Mouse (Mus musculus) lung, postnatal 4 days (tissue): ENCODE results near the gene Katnbl1.
A peak's percentile ranks its signal among the peaks of the same experiment; 100 is the strongest.
"Not testable (repeated sequence)": the region's sequence is repeated elsewhere in the genome, so short reads cannot be mapped to it uniquely, and the experiment has no call there.

Source experiments
- DNase-seq, 2 experiments: peaks; one replicate each; pipeline ENCODE4 v3.0.0; 2021

Gene Katnbl1

DNA sequence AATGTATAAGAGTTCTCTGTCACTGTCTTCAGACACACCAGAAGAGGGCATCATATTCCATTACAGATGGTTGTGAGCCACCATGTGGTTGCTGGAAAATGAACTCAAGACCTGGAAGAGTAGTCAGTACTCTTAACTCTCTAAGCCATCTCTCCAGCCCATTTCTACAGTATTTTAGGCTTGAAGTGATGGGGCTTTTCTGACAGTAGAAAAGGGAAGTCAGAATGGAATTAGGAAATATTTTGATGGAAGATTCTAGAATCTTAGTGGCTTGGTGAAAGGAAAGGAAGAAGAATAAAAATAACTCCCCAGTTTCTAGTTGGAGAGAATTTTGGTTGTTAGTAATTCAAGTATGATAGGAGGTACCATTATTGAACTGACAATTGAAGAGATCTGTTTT is 14.9 kb downstream of the Katnbl1 start:
- no peak for DNase-seq

DNA sequence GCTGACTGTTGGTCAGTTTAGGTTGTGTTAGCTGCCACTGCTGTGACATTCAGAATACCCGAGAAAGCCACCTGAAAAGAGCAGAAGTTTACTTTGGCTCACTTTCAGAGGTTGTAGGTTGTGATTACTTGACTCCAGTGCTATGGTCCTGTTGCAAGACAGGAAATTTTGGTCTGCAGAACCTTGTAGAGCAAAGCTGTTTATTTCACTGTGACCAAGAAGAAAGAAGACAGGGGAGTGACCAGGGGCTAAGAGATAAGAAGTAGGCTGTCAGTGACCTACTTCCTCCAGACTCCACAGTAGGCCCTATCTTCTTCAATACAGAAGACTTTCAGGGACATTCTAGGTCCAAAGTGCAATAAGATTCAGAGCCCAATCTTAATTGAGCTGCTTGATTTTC is 17.6 kb downstream of the Katnbl1 start:
- no peak for DNase-seq

DNA sequence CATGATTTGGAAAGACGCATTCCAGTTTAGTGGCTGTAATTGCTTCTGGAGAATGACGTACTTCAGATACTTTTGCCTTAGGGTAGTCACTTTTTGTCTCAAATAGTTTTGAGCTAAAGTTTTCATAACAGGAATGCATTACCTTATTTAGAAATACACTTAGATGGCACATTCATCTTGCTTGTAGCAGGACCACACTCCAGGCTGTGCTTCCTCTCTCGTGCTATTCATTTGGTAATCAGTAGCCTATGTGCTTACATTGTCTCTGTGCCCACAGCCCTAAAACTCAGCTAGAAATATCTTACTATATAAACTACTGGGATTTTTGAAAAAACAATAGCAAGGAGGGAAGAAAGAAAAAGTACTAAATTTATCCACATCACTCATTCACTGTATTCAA is 28.0 kb downstream of the Katnbl1 start:
- no peak for DNase-seq

DNA sequence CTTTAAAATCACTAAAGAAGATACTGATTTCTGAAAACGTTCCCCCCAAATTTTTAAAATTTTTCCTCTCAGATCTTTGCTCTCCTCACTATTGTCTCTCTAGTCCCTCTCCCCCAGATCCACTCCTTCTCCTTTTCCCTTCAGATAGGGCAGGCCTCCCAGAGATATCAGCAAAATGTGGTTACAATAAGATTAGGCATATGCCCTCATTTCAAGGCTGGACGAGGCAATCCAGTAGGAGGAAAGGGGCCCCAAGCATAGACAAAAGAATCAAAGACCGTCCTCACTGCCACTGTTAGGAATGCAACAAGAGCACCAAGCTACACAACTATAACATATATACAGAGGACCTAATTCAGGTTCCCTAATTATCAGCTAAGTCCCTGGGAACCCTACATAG is 46.3 kb downstream of the Katnbl1 start:
- DNase-seq = no peak

DNA sequence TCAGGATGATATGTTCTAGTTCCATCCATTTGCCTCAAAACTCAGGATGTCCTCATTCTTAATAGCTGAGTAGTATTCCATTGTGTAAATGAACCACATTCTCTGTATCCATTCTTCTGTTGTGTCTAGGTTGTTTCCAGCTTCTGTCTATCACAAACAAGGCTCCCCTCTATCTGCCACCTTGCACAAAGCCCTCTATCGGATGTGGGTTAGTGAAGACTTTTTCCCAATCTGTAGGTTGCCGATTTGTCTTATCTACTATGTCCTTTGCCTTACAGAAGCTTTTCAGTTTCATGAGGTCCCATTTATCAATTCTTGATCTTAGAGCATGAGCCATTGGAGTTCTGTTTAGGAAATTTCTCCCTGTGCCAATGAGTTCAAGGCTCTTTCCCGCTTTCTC is 49.5 kb downstream of the Katnbl1 start:
- not testable (repeated sequence) for DNase-seq

DNA sequence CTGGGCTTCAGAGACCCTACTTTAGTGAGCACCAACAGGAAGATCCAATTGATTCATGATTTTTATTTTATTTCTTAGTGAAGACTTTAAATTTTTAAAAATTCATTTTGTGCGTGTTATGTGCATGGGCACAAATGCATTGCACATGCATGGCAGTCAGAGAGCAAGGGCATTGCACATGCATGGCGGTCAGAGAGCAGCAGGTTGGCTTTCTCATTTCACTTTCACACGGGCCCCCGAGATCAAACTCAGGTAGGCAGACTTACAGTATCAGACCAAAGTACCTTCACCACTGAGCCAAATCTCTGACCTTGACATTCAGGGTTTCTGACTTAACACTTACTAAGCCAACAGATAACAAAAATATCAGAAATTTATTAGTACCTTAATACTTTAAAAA is 50.7 kb downstream of the Katnbl1 start:
- no peak for DNase-seq

DNA sequence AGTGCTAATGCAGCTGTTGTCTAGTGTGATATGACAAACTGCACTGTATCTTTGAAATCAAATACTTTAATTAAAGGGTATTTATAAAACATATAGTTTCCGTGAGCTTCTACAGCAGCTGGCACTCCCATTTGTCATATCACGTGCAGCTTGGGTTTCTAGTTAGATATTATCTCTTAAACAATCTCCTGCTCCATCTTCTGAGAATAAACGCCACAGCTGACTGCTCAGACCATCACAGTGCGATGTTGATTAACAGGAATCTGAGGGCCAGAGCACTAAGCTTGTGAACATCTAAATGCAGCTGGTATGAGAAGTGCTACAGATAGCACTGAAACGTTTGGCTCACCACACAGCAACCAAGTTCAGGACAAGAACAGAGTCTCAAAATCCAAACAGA is 51.4 kb downstream of the Katnbl1 start:
- no peak for DNase-seq

DNA sequence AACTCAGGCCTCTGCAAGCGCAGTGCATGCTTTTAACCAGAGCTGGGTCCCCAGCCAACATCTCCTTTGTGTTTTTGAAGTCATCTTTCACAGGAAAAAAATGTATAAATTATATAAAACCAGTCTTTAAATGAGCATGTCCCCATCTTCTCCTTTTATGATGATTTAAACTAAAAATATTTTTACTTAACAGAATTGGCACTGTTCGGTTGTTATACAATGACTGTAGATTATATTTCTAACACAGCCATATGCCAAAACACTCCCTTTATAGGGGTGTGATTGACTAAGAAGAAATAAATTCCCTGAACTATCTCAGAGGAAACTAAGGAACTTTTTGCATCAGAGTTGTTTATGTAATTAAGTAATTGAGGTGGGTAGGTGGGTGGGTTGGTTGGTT is 53.5 kb downstream of the Katnbl1 start:
- no peak for DNase-seq

DNA sequence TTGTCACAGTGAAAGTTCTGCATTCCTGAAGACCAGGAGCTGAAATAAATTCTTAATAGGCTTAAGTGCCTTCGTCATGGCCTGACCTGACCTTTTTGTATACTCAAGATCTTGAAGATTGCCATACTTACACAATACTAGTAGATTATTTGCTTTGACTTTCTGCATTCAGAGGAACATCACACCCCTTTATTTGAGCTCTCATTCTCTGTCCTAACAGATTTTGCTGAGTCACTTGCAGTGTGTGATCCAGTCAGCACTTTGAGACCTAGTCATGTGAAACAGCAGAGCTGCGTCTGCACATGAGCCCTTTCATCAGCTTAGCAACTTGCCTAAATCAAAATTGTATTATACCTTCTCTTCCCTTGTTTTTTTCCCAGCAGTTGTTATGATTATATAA is 54.3 kb downstream of the Katnbl1 start:
- DNase-seq = peak in 1 of 2 experiments; percentile 9

DNA sequence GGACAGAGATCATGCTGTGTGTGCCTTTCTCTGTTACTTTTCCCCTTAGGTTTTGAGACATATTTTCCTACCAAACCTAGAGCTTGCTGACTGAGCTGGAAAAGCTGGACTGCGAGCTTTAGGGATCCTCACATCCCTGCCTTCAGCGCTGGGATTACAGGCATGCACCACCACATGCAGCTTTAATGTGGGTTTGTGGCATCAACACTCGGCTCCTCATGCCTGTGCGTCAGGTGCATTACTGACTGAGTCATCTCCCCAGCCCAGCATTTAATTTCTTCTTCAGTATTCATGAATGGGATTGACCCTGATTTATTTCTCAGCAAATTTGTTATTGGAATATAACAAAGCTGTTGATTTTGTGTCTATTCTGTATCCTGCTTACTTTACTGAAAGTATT is 57.3 kb downstream of the Katnbl1 start:
- DNase-seq = no peak

DNA sequence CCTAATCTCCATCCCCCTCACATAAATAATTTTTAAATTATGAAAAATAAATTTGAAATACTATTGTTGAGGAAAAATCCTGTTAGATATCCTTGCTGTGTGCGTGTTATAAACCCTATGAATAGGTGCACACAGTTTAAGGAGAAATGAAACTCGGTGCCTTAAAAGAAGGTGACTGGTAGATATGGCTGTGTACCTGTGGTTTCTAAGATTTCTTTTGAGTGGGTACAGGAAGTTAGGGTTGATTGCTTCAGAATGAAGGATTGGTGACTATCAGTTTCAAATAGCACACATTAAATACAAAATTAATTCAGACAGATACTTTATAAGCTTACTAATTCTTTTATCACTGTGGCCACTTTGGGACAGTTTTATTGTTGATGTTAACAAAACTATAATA is 58.6 kb downstream of the Katnbl1 start:
- no peak for DNase-seq

DNA sequence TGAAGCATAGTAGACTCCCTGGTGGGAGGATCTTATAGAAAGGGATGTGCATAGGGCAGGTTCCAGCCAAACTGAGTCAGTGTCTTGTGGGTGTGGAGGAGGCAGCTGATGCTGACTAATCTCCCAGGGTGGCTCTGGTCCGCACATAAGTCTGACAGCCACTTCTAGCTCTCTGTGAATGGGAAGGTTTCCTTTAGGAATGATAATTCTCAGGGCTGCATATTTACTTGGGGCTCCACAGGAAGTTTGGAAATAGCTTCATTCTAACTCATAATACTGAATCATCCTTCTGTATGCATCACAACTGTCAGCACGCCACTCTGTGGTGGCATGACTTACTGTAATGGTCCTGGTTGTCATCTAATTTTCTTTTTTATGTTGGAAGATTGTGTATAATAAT is 64.5 kb downstream of the Katnbl1 start:
- no peak for DNase-seq

DNA sequence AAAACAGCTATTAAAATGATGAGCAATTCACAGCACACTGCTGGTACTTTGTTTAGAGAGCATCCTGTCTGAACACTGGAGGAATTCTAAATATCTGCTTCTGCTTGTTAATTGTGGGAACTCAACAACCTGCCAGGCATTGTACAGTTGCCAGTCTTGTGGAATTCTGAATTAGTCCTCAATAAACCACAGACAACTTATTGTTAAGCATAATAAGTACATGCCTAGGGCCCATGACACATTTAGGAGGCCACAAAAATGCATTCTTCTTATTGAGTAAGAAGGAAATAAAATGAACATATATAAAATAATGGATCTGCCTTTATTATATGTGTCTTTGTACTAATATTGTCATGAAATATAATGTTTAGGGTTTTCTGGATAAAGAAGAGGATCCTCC is 66.5 kb downstream of the Katnbl1 start:
- DNase-seq = no peak

DNA sequence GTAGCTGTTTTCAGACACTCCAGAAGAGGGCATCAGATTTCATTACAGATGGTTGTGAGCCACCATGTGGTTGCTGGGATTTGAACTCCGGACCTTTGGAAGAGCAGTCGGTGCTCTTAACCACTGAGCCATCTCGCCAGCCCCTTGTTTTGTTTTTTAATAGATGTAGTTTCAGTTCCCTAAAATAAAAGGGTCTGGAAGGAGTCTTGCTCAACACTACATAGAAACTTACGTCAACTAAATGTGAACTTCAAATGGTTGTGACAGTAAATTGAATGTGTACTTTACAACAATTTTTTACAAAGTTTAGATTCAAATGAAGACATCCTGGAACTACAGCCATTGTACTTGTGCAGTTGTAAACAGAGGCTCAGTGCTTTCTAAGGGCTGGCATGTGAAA is 69.0 kb downstream of the Katnbl1 start:
- not testable (repeated sequence) for DNase-seq

DNA sequence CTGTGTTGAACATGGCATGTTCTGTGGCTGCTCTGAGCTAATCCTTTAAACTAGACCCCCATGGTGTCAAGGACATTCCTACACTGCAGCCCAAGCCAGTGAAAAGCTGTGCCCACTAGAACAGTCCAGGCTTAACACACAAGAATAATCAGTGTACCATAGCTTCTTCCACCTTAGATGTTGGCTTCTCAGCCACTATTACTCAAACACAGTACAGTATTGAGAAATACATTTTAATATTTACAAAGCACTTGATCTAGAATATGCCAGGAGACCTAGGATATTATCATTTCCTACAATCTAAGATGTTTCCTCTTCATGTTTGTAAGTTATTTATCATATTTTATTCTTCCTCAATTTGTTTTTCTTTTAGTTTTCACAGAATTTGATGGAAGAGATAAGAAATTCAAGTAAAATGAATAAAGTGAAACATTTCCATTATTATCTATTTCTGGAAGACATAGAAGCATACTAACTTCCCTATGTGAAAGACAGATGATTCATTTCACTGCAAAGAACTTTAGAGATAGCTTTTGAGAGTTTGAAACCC is 69.6 kb downstream of the Katnbl1 start:
- DNase-seq = no peak

DNA sequence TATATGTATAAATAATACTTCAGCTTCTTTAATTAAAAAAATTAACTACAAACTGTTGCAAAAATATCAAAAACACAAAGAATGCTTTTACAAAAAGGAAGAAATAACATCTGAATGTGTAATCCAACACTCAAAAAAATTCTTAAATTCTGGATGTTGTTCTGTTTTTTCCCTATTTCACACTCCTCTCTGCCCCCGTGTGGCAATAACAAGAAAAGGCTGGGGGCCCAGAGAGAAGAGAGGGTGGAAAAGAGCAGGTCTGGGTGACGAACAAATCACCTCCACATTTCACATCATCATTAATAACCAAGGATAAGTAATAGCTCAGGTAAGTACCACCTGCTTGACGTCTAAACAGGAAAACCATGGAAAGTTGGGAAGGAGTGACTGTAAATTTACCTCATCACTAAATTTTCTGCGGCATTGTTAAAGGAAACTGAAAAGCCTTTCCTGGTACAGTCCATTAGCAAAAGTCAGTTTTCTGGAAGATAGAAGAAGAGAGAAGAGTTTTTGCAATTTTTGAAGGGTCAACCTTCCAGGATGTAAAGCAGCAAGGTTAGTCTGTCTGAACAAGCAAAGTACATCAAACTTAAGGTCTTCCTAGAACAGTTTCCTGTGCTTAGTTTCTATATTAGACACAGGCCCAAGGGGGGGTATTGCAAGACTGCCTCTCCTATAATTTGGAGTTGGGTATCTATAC is 70.7 kb downstream of the Katnbl1 start:
- DNase-seq = peak in 1 of 2 experiments; percentile 31

DNA sequence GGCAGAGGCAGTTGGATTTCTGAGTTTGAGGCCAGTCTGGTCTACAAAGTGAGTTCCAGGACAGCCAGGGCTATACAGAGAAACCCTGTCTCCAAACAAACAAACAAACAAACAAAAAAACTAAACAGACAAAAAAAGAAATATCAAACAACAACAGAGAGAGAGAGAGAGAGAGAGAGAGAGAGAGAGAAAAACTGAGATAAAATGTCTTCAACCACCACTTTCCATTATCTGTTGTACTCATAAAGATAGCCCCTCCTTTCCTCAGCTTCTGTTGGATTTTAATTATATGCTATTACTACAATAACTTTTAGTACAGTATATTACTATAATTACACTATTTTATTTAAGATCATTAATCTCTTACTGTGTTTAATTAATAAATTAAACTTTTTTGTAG is 73.5 kb downstream of the Katnbl1 start:
- not testable (repeated sequence) for DNase-seq

DNA sequence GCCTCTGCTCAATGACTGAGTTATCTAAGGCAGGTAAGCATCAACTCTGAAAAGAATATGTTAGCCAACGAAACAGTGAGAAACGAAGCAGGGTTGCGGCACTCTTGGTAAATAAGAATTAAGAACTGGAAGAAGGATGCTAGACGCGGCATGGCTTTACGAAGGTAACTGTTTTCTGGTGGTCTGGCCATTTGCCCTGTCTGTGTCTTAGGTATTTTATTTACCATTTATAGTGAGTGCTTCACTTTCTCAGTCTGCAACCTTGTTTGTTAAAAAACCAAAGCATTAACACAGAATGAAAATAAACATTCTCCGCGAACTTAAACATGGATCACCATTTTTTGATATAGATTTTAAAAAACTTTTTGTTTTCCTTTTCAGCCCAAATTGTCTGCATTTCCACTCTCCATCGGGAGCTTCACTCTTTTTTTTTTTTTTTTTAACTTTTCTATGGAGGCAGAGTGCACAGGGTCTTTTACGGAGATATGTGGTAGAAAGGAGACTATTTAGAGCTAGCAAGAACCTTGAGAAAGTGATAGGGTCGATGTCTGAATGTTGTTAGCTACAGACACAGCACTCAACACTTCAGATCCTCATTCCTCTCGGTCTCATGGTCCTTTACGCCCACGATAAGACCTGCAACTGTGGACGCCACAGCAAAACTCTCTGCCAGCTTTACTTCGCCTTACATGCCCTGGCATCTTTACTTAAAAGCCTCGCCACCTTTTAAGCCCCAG is 75.3 kb downstream of the Katnbl1 start:
- no peak for DNase-seq

DNA sequence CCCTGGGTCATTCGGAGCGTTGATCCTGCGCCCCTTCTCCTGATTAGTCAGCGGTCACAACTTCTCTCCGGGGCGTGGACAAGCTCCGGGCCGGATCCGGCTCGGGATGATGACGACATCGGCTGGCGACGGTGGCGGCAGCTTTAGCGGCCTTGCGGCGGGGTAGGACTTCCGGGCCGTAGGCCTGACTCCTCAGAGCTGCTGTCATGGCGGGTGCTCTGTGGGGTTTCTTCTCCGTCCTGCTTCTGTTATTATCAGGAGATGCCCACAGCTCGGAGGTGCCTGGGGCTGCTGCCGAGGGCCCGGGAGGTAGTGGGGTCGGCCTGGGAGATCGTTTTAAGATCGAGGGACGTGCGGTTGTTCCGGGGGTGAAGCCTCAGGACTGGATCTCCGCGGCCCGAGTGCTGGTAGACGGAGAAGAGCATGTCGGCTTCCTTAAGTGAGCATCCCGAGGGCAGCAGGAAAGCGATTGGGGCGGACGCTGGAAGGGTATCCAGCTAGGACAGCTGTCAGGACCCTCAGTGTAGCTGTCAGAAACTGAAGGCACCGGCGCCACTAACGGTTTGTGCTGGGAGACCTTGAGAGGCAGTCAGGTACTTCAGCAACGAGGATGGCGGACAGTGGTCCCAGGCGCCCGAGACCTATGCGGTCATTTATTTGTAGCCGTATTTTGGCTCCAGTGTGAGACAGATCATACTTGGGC is 76.0 kb downstream of the Katnbl1 start, which contains the start of gene Emc7:
TSS of gene Emc7 (plus strand) at position 136 of the 703 bp plus-strand sequence.
- DNase-seq = peak; percentile 97 to 99

DNA sequence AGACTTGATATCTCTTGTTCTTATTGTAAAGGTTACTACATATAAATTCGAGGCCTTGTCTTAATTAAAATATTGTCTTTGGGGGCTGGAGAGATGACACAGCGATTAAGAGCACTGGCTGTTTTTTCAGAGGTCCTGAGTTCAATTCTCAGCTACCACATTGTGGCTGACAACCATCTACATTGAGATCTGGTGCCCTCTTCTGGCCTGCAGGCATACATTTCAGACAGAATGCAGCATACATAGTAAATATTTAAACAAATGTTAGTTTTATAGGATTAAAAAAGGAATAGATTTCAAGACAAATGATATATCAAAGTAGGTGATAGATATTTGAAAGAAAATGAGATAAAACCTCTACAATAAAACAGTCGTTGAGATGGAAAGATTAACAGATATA is 81.5 kb downstream of the Katnbl1 start:
- DNase-seq = no peak
